8 mouse cellular contexts compared by ENCODE assay signal in the genomic region with DNA sequence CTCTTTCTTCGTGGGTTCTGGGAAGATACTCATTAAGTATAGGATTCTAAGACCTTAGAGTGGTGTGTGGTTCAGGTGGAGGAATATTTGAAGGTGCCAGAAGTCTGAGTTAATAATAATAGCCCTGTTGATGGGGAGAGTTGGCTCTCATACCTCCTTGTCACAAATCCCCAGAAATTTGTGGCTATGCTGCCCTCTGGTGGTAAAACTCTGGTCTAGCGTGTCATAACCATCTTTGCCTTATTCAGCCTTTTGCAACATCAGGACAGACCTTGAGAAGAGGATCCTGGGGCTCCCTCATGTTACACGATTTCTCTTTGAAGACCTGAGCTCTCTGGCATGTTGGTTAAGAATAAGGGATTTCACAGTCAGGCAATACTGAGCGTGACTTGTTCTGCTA. TPM values are rescaled to one million over a fixed set of nuclear protein-coding genes. Genes with fewer than 3 reads are reported as not detected.
DNase-seq lines count a peak whose midpoint lies in the region; ATAC-seq lines count a peak whose summit lies in the region.

No protein-coding gene starts in this region.

- WGBS in intestine, embryonic 15.5 days = 18% methylated on average over 4 of the region's 4 CpGs
- 13% methylated on average over 4 of the region's 4 CpGs for WGBS in neural tube, embryonic 11.5 days

- peak; percentile 77 for DNase-seq in urinary bladder, postnatal 14 days (ENCODE audit: low spot score)
- no peak for DNase-seq in urinary bladder, adult 18-20 months (ENCODE audit: low spot score in 2 of 2)
- peak; percentile 89 for DNase-seq in adrenal gland, postnatal 14 days
- DNase-seq in left cerebral cortex, postnatal 4 days = peak; percentile 73
- DNase-seq in neural tube, embryonic 11.5 days (ENCODE audit: low spot score) = peak; percentile 81
- peak; percentile 76 for DNase-seq in thymus, postnatal 14 days

- peaks cover 11% of the 10 kb centered on the region for H3K4me1 ChIP-seq in intestine, embryonic 15.5 days (replicated peaks)
- peaks cover 18% of the 10 kb centered on the region for H3K4me1 ChIP-seq in neural tube, embryonic 11.5 days (ENCODE audit: control insufficient read depth, insufficient read depth, low read length)

- no peak overlapping the region for H3K4me3 ChIP-seq in intestine, embryonic 15.5 days (replicated peaks)
- H3K4me3 ChIP-seq in neural tube, embryonic 11.5 days (ENCODE audit: low read depth, low read length) = no peak overlapping the region

- peaks cover 16% of the 10 kb centered on the region for H3K36me3 ChIP-seq in intestine, embryonic 15.5 days
- H3K36me3 ChIP-seq in neural tube, embryonic 11.5 days (ENCODE audit: control insufficient read depth, insufficient read depth, low read length) = peaks cover 6% of the 10 kb centered on the region

- no peak overlapping the region for H3K27ac ChIP-seq in intestine, embryonic 15.5 days
- H3K27ac ChIP-seq in neural tube, embryonic 11.5 days (ENCODE audit: low read depth, low read length) = no peak overlapping the region

- no peaks in the 10 kb centered on the region for H3K9me3 ChIP-seq in intestine, embryonic 15.5 days
- H3K9me3 ChIP-seq in neural tube, embryonic 11.5 days (ENCODE audit: control insufficient read depth, low read length) = no peaks in the 10 kb centered on the region

- no peak overlapping the region for H3K9ac ChIP-seq in intestine, embryonic 15.5 days
- no peak overlapping the region for H3K9ac ChIP-seq in neural tube, embryonic 11.5 days (ENCODE audit: low read length)

- ATAC-seq in erythroblast, adult 5-6 weeks (replicated peaks; ENCODE audit: low FRiP score, poor library complexity, severe bottlenecking) = peak; percentile 55
- peak; percentile 26; the same call in 1 of the 2 replicates for ATAC-seq in intestine, embryonic 15.5 days
- ATAC-seq in neural tube, embryonic 11.5 days (ENCODE audit: insufficient read depth, low FRiP score, low TSS enrichment) = no peak

- no peak overlapping the region for H3K4me2 ChIP-seq in intestine, embryonic 15.5 days (replicated peaks)
- no peak overlapping the region; the same call in 1 of the 2 replicates for H3K4me2 ChIP-seq in neural tube, embryonic 11.5 days (ENCODE audit: low read depth)

- peaks cover 39% of the 10 kb centered on the region for H3K27me3 ChIP-seq in intestine, embryonic 15.5 days (replicated peaks)
- H3K27me3 ChIP-seq in neural tube, embryonic 11.5 days (ENCODE audit: control insufficient read depth, insufficient read depth, low read length) = peaks cover 20% of the 10 kb centered on the region

- intact Hi-C loops in left cerebral cortex, postnatal 4 days (cut with DNase I) = no loop called here

RNA-seq across cellular contexts. Expression of gene Zfp385a, which starts 2.5 kb away (rescaled TPM):
- 18.7 and 19.9 TPM in 2 replicates for total RNA-seq in adrenal gland, postnatal 14 days (2021)
- total RNA-seq in erythroblast, adult 5-6 weeks (2015; ENCODE audit: low replicate concordance) = 2.9 and 5.6 TPM in 2 replicates
- 0.68 and 0.84 TPM in 2 replicates for total RNA-seq in erythroblast, adult 5-6 weeks (2017; ENCODE audit: low replicate concordance)
- polyA plus RNA-seq in intestine, embryonic 15.5 days (2015; fragmentation: Nextera tagmentation; extraction: Ambion mirVana) = 5.6 TPM in 2 replicates
- total RNA-seq in left cerebral cortex, postnatal 4 days (2021) = 10 to 100 TPM; 47.8 to 52.7 TPM
- 26.1 and 27.5 TPM in 2 replicates for polyA plus RNA-seq in neural tube, embryonic 11.5 days (2014; fragmentation: Nextera tagmentation; extraction: Ambion mirVana)

RNA-seq across cellular contexts. Expression of gene Itga5, which starts 24.1 kb away (rescaled TPM):
- 34.9 and 37.7 TPM in 2 replicates for total RNA-seq in adrenal gland, postnatal 14 days (2021)
- 2.5 and 7.9 TPM in 2 replicates for total RNA-seq in erythroblast, adult 5-6 weeks (2015; ENCODE audit: low replicate concordance)
- 2.4 TPM in 2 replicates for total RNA-seq in erythroblast, adult 5-6 weeks (2017; ENCODE audit: low replicate concordance)
- 44.8 and 45.5 TPM in 2 replicates for polyA plus RNA-seq in intestine, embryonic 15.5 days (2015; fragmentation: Nextera tagmentation; extraction: Ambion mirVana)
- 1 to 10 TPM; 7.4 to 7.6 TPM for total RNA-seq in left cerebral cortex, postnatal 4 days (2021)
- polyA plus RNA-seq in neural tube, embryonic 11.5 days (2014; fragmentation: Nextera tagmentation; extraction: Ambion mirVana) = 21.0 and 21.3 TPM in 2 replicates

RNA-seq across cellular contexts. Expression of gene Gpr84, which starts 32.0 kb away (rescaled TPM):
- not detected in 2 replicates for total RNA-seq in adrenal gland, postnatal 14 days (2021)
- total RNA-seq in erythroblast, adult 5-6 weeks (2015; ENCODE audit: low replicate concordance) = 0.96 and 2.1 TPM in 2 replicates
- total RNA-seq in erythroblast, adult 5-6 weeks (2017; ENCODE audit: low replicate concordance) = 0.70 and 1.3 TPM in 2 replicates
- polyA plus RNA-seq in intestine, embryonic 15.5 days (2015; fragmentation: Nextera tagmentation; extraction: Ambion mirVana) = 0.20 and 0.29 TPM in 2 replicates
- under 1 TPM; 0.44 to 0.46 TPM for total RNA-seq in left cerebral cortex, postnatal 4 days (2021)
- 0.34 and 0.50 TPM in 2 replicates for polyA plus RNA-seq in neural tube, embryonic 11.5 days (2014; fragmentation: Nextera tagmentation; extraction: Ambion mirVana)

Comparison
In these comparisons a context has a peak if more than half of its experiments do, and no peak if none do; other contexts are left out.
1. DNase-seq: peak in urinary bladder, postnatal 14 days (single experiment), adrenal gland, postnatal 14 days (single experiment), left cerebral cortex, postnatal 4 days (single experiment), neural tube, embryonic 11.5 days (single experiment) and thymus, postnatal 14 days (single experiment); none in urinary bladder, adult 18-20 months (0 of 2).